Mouse (Mus musculus) forebrain, embryonic 15.5 days (tissue): Measurements from ENCODE around the gene Gm13697. TPM values are rescaled to one million over a fixed set of nuclear protein-coding genes. Genes with fewer than 3 reads are reported as not detected.
"Not testable (repeated sequence)": the region's sequence is repeated elsewhere in the genome, so short reads cannot be mapped to it uniquely, and the experiment has no call there.

Experiments
- ATAC-seq: fragments of 200-750 bp; cut with Nextera tagmentation; replicated peaks from 2 replicates; pipeline ENCODE4 v1.8.0; 2017; ENCODE audit warnings: mild to moderate bottlenecking, moderate TSS enrichment, moderate library complexity
- H3K27ac ChIP-seq: fragments of 300-500 bp; sonication (generic); replicated peaks from 2 replicates; pipeline ENCODE4 v1.5.1; 2015; ENCODE audit warnings: mild to moderate bottlenecking, inconsistent platforms
- H3K27me3 ChIP-seq: fragments of 300-500 bp; sonication (generic); 2 replicates; pipeline ENCODE4 v1.6.1; 2015; ENCODE audit warnings: inconsistent platforms
- H3K36me3 ChIP-seq: fragments of 300-500 bp; sonication (generic); 2 replicates; pipeline ENCODE4 v1.6.1; 2015; ENCODE audit warnings: mild to moderate bottlenecking, inconsistent platforms
- H3K4me1 ChIP-seq: fragments of 300-500 bp; sonication (generic); 2 replicates; pipeline ENCODE4 v1.6.1; 2015; ENCODE audit warnings: inconsistent platforms
- H3K4me2 ChIP-seq: fragments of 300-500 bp; sonication (generic); replicated peaks from 2 replicates; pipeline ENCODE4 v1.6.1; 2015; ENCODE audit warnings: mild to moderate bottlenecking, inconsistent platforms
- H3K4me3 ChIP-seq: fragments of 300-500 bp; sonication (generic); 2 replicates; pipeline ENCODE4 v1.5.1; 2015; ENCODE audit warnings: mild to moderate bottlenecking, inconsistent platforms
- H3K9ac ChIP-seq: fragments of 300-500 bp; sonication (generic); replicated peaks from 2 replicates; pipeline ENCODE4 v1.6.1; 2015; ENCODE audit warnings: mild to moderate bottlenecking, inconsistent platforms
- H3K9me3 ChIP-seq: fragments of 300-500 bp; sonication (generic); 2 replicates; pipeline ENCODE4 v1.6.1; 2016; ENCODE audit warnings: inconsistent platforms
- WGBS: fragments of 180-500 bp; shearing (Covaris S2); methylation state at CpG from one replicate; pipeline ENCODE4 v1.1.7; 2015; ENCODE audit warnings: mixed read lengths; 5-methylcytosine and 5-hydroxymethylcytosine counted together
- polyA plus RNA-seq: library from polyadenylated mRNA; unstranded; fragments of >200 nt; fragmentation: Nextera tagmentation; extraction: Ambion mirVana; gene quantifications from 2 replicates; pipeline ENCODE4 v1.2.1, GENCODE M21; 2015

The Gm13697 gene
- polyA plus RNA-seq = not detected in 2 replicates

DNA sequence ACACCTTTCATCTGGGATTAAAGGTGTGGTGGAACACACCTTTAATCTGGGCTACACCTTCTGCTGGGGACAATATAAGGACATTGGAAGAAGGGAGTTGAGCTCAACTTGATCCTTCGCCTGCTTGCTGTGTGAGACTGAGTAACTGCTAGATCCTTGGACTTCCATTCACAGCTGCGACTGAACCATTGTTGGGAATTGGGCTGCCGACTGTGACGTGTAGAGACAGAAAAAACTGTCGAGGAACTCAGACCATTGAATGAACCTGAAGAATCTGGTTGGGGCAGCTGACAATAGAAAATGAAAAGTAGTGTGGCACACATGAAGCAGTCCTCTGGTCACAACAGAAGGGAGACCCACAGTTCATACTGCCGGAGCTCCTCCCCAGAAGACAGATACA, at the start of gene Gm13697:
Gene Gm13697, plus strand, starts transcription at position 301 of the 400 bp plus-strand sequence.
- not testable (repeated sequence) for H3K9ac ChIP-seq, H3K27me3 ChIP-seq, H3K9me3 ChIP-seq, H3K36me3 ChIP-seq, H3K27ac ChIP-seq, H3K4me1 ChIP-seq, H3K4me3 ChIP-seq, ATAC-seq, H3K4me2 ChIP-seq
- no CpG with 5 or more reads among the region's 6 CpGs for WGBS

DNA sequence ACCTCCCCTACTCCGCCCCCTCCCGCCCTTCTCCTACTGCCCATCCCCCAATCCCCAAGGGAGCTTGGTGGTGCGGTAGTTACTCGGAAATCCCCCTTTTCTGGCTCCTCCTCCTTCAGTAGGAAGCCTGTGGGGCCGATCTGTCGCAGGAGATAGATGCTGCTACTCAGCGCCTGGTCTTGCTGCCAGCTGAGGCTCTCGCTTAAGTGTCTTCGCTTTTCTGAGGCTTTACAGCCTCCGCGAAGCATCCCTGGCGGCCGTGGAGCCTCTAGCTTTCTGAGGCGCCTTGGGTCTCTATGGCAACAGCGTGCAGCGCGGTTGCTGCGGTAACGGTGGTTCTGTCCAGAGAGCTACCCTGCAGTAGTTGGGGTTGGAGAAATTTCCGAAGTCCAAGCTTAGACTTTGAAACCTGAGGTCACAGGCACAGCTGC, 43.6 kb upstream of the Gm13697 start, which contains the start of gene Zswim2:
Gene Zswim2, minus strand, starts transcription at position 298 of the 431 bp plus-strand sequence.
- WGBS = under 1% methylated on average over 20 of the region's 20 CpGs
- Histone ChIP-seq H3K27me3 (no peaks in the 10 kb centered on the region), H3K4me2 (peak within 1 kb of the TSS; percentile 51), H3K4me1 (peaks cover 12% of the 10 kb centered on the region), H3K9me3 (no peaks in the 10 kb centered on the region), H3K36me3 (no peaks in the 10 kb centered on the region), H3K9ac (peak within 1 kb of the TSS; percentile 7; the same call in 1 of the 2 replicates), H3K27ac (peak within 1 kb of the TSS; percentile 29), H3K4me3 (peak within 1 kb of the TSS; percentile 38)
- ATAC-seq = peak; percentile 99

DNA sequence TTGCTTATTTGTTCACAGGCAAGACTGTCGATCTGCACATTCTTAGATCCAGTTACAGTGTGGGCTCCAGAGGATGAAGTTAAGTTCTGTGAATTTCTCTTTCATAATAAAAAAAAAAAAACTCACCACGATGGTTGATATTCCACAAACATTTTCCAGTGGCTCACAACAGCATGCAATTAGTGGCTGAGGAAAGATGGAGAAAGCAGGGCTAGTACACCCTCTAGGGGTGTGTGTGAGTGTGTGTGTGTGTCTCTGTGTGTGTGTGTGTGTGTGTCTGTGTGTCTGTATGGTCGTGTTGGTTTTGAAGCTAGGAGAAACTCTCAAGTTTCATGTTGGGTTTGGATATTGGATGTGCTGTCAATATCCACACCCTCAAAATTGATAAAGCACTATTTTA, 43.2 kb upstream of the Gm13697 start:
- peak overlapping the region; percentile 7; the same call in 1 of the 2 replicates for H3K9ac ChIP-seq
- H3K4me1 ChIP-seq = peaks cover 12% of the 10 kb centered on the region
- H3K27me3 ChIP-seq = no peaks in the 10 kb centered on the region
- peak; percentile 65 for ATAC-seq
- H3K4me3 ChIP-seq = peak overlapping the region; percentile 38
- peak overlapping the region; percentile 29 for H3K27ac ChIP-seq
- H3K36me3 ChIP-seq = no peaks in the 10 kb centered on the region
- WGBS = 31% methylated on average over 3 of the region's 3 CpGs
- no peaks in the 10 kb centered on the region for H3K9me3 ChIP-seq
- peak overlapping the region; percentile 51 for H3K4me2 ChIP-seq

DNA sequence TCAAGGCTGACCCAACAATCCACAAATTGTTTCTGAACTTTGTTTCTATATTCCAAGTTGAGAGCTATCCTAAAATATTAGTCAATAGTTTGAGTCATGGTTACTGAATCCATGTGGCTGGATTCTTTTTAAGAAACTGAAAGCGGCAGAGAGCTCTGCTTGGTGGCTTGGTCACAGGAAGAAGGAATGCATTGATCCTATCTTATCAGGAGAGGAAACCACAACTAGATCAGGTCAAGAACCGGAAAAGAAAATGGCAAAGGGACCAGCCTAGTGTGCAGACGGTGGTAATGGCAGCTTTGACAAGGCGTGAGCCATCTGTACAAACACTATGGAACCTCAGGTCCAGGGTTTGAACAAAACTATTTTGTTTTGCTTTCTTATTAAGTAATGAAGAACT, 42.8 kb upstream of the Gm13697 start:
- no peaks in the 10 kb centered on the region for H3K27me3 ChIP-seq
- ATAC-seq = no peak
- H3K4me2 ChIP-seq = no peak overlapping the region
- no peaks in the 10 kb centered on the region for H3K36me3 ChIP-seq
- H3K4me3 ChIP-seq = no peak overlapping the region
- WGBS = 80% methylated on average over 4 of the region's 4 CpGs
- no peak overlapping the region for H3K27ac ChIP-seq
- H3K9me3 ChIP-seq = no peaks in the 10 kb centered on the region
- H3K4me1 ChIP-seq = peaks cover 12% of the 10 kb centered on the region
- no peak overlapping the region for H3K9ac ChIP-seq

DNA sequence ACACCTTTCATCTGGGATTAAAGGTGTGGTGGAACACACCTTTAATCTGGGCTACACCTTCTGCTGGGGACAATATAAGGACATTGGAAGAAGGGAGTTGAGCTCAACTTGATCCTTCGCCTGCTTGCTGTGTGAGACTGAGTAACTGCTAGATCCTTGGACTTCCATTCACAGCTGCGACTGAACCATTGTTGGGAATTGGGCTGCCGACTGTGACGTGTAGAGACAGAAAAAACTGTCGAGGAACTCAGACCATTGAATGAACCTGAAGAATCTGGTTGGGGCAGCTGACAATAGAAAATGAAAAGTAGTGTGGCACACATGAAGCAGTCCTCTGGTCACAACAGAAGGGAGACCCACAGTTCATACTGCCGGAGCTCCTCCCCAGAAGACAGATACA, 29.1 kb upstream of the Gm13697 start, which contains the start of gene Gm13698:
Gene Gm13698, plus strand, starts transcription at position 301 of the 400 bp plus-strand sequence.
- not testable (repeated sequence) for H3K9ac ChIP-seq, H3K36me3 ChIP-seq, H3K4me2 ChIP-seq, H3K27me3 ChIP-seq, H3K27ac ChIP-seq, H3K4me3 ChIP-seq, H3K9me3 ChIP-seq, ATAC-seq, H3K4me1 ChIP-seq
- WGBS = no CpG with 5 or more reads among the region's 6 CpGs

DNA sequence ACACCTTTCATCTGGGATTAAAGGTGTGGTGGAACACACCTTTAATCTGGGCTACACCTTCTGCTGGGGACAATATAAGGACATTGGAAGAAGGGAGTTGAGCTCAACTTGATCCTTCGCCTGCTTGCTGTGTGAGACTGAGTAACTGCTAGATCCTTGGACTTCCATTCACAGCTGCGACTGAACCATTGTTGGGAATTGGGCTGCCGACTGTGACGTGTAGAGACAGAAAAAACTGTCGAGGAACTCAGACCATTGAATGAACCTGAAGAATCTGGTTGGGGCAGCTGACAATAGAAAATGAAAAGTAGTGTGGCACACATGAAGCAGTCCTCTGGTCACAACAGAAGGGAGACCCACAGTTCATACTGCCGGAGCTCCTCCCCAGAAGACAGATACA, 23.3 kb upstream of the Gm13697 start, which contains the start of gene Gm13693:
Gene Gm13693, plus strand, starts transcription at position 301 of the 400 bp plus-strand sequence.
- H3K9ac ChIP-seq, H3K27me3 ChIP-seq, H3K27ac ChIP-seq, H3K4me2 ChIP-seq, H3K4me3 ChIP-seq, H3K4me1 ChIP-seq, H3K9me3 ChIP-seq, H3K36me3 ChIP-seq, ATAC-seq: not testable (repeated sequence)
- WGBS = no CpG with 5 or more reads among the region's 6 CpGs

DNA sequence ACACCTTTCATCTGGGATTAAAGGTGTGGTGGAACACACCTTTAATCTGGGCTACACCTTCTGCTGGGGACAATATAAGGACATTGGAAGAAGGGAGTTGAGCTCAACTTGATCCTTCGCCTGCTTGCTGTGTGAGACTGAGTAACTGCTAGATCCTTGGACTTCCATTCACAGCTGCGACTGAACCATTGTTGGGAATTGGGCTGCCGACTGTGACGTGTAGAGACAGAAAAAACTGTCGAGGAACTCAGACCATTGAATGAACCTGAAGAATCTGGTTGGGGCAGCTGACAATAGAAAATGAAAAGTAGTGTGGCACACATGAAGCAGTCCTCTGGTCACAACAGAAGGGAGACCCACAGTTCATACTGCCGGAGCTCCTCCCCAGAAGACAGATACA, 17.5 kb upstream of the Gm13697 start, which contains the start of gene Gm13695:
Gene Gm13695, plus strand, starts transcription at position 301 of the 400 bp plus-strand sequence.
- not testable (repeated sequence) for H3K4me1 ChIP-seq, H3K4me2 ChIP-seq, H3K4me3 ChIP-seq, ATAC-seq, H3K27ac ChIP-seq, H3K9me3 ChIP-seq, H3K36me3 ChIP-seq, H3K9ac ChIP-seq, H3K27me3 ChIP-seq
- WGBS = no CpG with 5 or more reads among the region's 6 CpGs

DNA sequence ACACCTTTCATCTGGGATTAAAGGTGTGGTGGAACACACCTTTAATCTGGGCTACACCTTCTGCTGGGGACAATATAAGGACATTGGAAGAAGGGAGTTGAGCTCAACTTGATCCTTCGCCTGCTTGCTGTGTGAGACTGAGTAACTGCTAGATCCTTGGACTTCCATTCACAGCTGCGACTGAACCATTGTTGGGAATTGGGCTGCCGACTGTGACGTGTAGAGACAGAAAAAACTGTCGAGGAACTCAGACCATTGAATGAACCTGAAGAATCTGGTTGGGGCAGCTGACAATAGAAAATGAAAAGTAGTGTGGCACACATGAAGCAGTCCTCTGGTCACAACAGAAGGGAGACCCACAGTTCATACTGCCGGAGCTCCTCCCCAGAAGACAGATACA, 11.7 kb upstream of the Gm13697 start, which contains the start of gene Gm13696:
Gene Gm13696, plus strand, starts transcription at position 301 of the 400 bp plus-strand sequence.
- H3K4me3 ChIP-seq, H3K27ac ChIP-seq, H3K36me3 ChIP-seq, H3K9ac ChIP-seq, H3K4me2 ChIP-seq, H3K27me3 ChIP-seq, ATAC-seq, H3K4me1 ChIP-seq, H3K9me3 ChIP-seq: not testable (repeated sequence)
- no CpG with 5 or more reads among the region's 6 CpGs for WGBS

DNA sequence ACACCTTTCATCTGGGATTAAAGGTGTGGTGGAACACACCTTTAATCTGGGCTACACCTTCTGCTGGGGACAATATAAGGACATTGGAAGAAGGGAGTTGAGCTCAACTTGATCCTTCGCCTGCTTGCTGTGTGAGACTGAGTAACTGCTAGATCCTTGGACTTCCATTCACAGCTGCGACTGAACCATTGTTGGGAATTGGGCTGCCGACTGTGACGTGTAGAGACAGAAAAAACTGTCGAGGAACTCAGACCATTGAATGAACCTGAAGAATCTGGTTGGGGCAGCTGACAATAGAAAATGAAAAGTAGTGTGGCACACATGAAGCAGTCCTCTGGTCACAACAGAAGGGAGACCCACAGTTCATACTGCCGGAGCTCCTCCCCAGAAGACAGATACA, 5.9 kb upstream of the Gm13697 start, which contains the start of gene Gm13694:
Gene Gm13694, plus strand, starts transcription at position 301 of the 400 bp plus-strand sequence.
- H3K27me3 ChIP-seq, H3K4me1 ChIP-seq, H3K27ac ChIP-seq, H3K4me3 ChIP-seq, H3K36me3 ChIP-seq, H3K9me3 ChIP-seq, H3K4me2 ChIP-seq, H3K9ac ChIP-seq, ATAC-seq: not testable (repeated sequence)
- WGBS = no CpG with 5 or more reads among the region's 6 CpGs

DNA sequence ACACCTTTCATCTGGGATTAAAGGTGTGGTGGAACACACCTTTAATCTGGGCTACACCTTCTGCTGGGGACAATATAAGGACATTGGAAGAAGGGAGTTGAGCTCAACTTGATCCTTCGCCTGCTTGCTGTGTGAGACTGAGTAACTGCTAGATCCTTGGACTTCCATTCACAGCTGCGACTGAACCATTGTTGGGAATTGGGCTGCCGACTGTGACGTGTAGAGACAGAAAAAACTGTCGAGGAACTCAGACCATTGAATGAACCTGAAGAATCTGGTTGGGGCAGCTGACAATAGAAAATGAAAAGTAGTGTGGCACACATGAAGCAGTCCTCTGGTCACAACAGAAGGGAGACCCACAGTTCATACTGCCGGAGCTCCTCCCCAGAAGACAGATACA, 5.7 kb downstream of the Gm13697 start, which contains the start of gene Gm13691:
Gene Gm13691, plus strand, starts transcription at position 301 of the 400 bp plus-strand sequence.
- not testable (repeated sequence) for H3K4me1 ChIP-seq, H3K9ac ChIP-seq, ATAC-seq, H3K4me3 ChIP-seq, H3K4me2 ChIP-seq, H3K27me3 ChIP-seq, H3K36me3 ChIP-seq, H3K9me3 ChIP-seq, H3K27ac ChIP-seq
- no CpG with 5 or more reads among the region's 6 CpGs for WGBS

DNA sequence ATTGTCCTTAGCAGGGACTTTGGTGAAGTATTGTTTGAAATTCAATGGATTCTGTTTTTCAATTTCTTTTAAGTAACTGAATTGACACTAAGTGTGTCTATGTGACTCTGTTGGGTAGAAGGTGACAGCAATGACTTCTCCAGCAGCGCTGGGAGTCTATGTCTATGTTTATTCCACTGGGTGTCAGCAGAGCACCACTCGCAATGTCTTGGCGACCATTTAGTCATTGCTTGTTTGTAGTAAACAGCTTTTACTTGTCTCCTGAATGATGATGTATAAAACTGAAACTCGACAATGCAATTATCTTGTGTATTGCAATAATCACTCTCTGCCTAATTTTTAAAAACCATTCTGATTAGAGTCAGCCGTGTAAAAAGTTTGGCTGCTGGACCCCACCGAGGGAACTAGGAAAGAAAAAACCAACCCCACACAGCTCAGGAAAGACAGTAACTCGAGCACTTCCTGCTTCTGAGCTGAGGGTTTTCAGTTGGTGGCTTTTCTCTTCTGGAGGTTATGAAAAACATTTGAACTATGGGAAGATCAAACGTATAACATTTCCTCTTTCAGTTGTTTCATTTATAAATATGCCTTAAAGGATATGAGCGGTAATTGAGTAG, 9.2 kb downstream of the Gm13697 start:
- H3K27me3 ChIP-seq, H3K4me3 ChIP-seq, H3K4me1 ChIP-seq, ATAC-seq, H3K27ac ChIP-seq, H3K4me2 ChIP-seq, H3K9ac ChIP-seq, H3K36me3 ChIP-seq, H3K9me3 ChIP-seq: not testable (repeated sequence)
- WGBS = 66% methylated on average over 8 of the region's 9 CpGs

DNA sequence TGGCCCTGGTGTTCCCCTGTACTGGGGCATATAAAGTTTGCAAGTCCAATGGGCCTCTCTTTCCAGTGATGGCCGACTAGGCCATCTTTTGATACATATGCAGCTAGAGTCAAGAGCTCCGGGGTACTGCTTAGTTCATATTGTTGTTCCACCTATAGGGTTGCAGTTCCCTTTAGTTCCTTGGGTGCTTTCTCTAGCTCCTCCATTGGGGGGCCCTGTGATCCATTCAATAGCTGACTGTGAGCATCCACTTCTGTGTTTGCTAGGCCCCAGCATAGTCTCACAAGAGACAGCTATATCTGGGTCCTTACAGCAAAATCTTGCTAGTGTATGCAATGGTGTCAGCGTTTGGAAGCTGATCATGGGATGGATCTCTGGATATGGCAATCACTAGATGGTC, 10.0 kb downstream of the Gm13697 start:
- not testable (repeated sequence) for H3K9me3 ChIP-seq, H3K4me3 ChIP-seq

More for the DNA sequence above, 10.0 kb downstream of the Gm13697 start:
- not testable (repeated sequence) for H3K27ac ChIP-seq, H3K4me1 ChIP-seq, H3K9ac ChIP-seq, H3K4me2 ChIP-seq, H3K27me3 ChIP-seq, H3K36me3 ChIP-seq, ATAC-seq
- 93% methylated on average over 3 of the region's 3 CpGs for WGBS
